Mouse (Mus musculus) intestine, embryonic 15.5 days (tissue): ENCODE results near the gene AC124502.3. TPM values are rescaled to one million over a fixed set of nuclear protein-coding genes. Genes with fewer than 3 reads are reported as not detected.
A peak's percentile ranks its signal among the peaks of the same experiment; 100 is the strongest.

Experiments
- ATAC-seq: fragments of 200-750 bp; cut with Nextera tagmentation; 2 replicates; pipeline ENCODE4 v1.8.0; 2017; ENCODE audit warnings: moderate TSS enrichment, moderate library complexity
- H3K27ac ChIP-seq: fragments of 300-500 bp; sonication (generic); 2 replicates; pipeline ENCODE4 v1.5.1; 2015; ENCODE audit warnings: mild to moderate bottlenecking, inconsistent platforms
- H3K27me3 ChIP-seq: fragments of 300-500 bp; sonication (generic); replicated peaks from 2 replicates; pipeline ENCODE4 v1.6.1; 2015; ENCODE audit warnings: inconsistent platforms
- H3K36me3 ChIP-seq: fragments of 300-500 bp; sonication (generic); 2 replicates; pipeline ENCODE4 v1.6.1; 2015; ENCODE audit warnings: inconsistent platforms
- H3K4me1 ChIP-seq: fragments of 300-500 bp; sonication (generic); replicated peaks from 2 replicates; pipeline ENCODE4 v1.6.1; 2015; ENCODE audit warnings: inconsistent platforms
- H3K4me2 ChIP-seq: fragments of 300-500 bp; sonication (generic); replicated peaks from 2 replicates; pipeline ENCODE4 v1.6.1; 2015; ENCODE audit warnings: mild to moderate bottlenecking, inconsistent platforms
- H3K4me3 ChIP-seq: fragments of 300-500 bp; sonication (generic); replicated peaks from 2 replicates; pipeline ENCODE4 v1.5.1; 2015; ENCODE audit warnings: inconsistent platforms
- H3K9ac ChIP-seq: fragments of 300-500 bp; sonication (generic); 2 replicates; pipeline ENCODE4 v1.6.1; 2015; ENCODE audit warnings: inconsistent platforms
- H3K9me3 ChIP-seq: fragments of 300-500 bp; sonication (generic); 2 replicates; pipeline ENCODE4 v1.6.1; 2016; ENCODE audit warnings: inconsistent platforms
- WGBS: fragments of 180-500 bp; shearing (Covaris S2); methylation state at CpG from one replicate; pipeline ENCODE4 v1.1.7; 2015; 5-methylcytosine and 5-hydroxymethylcytosine counted together
- polyA plus RNA-seq: library from polyadenylated mRNA; unstranded; fragments of >200 nt; fragmentation: Nextera tagmentation; extraction: Ambion mirVana; gene quantifications from 2 replicates; pipeline ENCODE4 v1.2.1, GENCODE M21; 2015

The AC124502.3 gene
- polyA plus RNA-seq, 1 experiment from 2014 or later: 2.8 TPM

- Histone ChIP-seq H3K9me3 (no peaks in the 10 kb centered on the region), H3K9ac (no peak overlapping the region), H3K4me3 (no peak overlapping the region), H3K36me3 (peaks cover 10% of the 10 kb centered on the region; the same call in 1 of the 2 replicates), H3K27me3 (peaks cover 19% of the 10 kb centered on the region; the same call in 1 of the 2 replicates), H3K4me1 (peaks cover 22% of the 10 kb centered on the region), H3K4me2 (0 out of 2 replicates have a peak overlapping the region, but pooled peaks have one; percentile 9), H3K27ac (no peak overlapping the region)
- WGBS: 48% methylated on average over 25 of the region's 25 CpGs
- ATAC-seq: no peak
These were observed 13.6 kb downstream of the AC124502.3 start for GRCm38 (mm10) chr19:5052166-5052822.

GRCm38 (mm10) chr19:5052853-5053252, 14.2 kb downstream of the AC124502.3 start:
- H3K4me2 ChIP-seq: no peak overlapping the region
- H3K4me3 ChIP-seq: no peak overlapping the region
- H3K27me3 ChIP-seq: peaks cover 19% of the 10 kb centered on the region; the same call in 1 of the 2 replicates
- ATAC-seq: no peak
- WGBS: 70% methylated on average over 17 of the region's 17 CpGs
- peaks cover 22% of the 10 kb centered on the region for H3K4me1 ChIP-seq
- H3K9ac ChIP-seq: no peak overlapping the region
- 0 out of 2 replicates have a peak, but pooled peaks cover 5% of the 10 kb centered on the region for H3K36me3 ChIP-seq
- no peak overlapping the region for H3K27ac ChIP-seq
- no peaks in the 10 kb centered on the region for H3K9me3 ChIP-seq

- ATAC-seq: no peak
- 20% methylated on average over 9 of the region's 9 CpGs for WGBS
These were observed 15.2 kb downstream of the AC124502.3 start for GRCm38 (mm10) chr19:5053909-5054308.

GRCm38 (mm10) chr19:5056251-5056650, 17.6 kb downstream of the AC124502.3 start:
- H3K9me3 ChIP-seq: no peaks in the 10 kb centered on the region
- peaks cover 39% of the 10 kb centered on the region for H3K4me1 ChIP-seq
- WGBS: 13% methylated on average over 6 of the region's 6 CpGs
- H3K4me2 ChIP-seq: peak overlapping the region; percentile 4; the same call in 1 of the 2 replicates
- no peaks in the 10 kb centered on the region for H3K36me3 ChIP-seq
- no peak overlapping the region for H3K4me3 ChIP-seq
- no peak overlapping the region for H3K9ac ChIP-seq
- peaks cover 19% of the 10 kb centered on the region; the same call in 1 of the 2 replicates for H3K27me3 ChIP-seq
- ATAC-seq: peak; percentile 16; the same call in 1 of the 2 replicates
- 0 out of 2 replicates have a peak overlapping the region, but pooled peaks have one; percentile 9 for H3K27ac ChIP-seq

More at GRCm38 (mm10) chr19:5053909-5054308, 15.2 kb downstream of the AC124502.3 start:
- Histone ChIP-seq H3K9me3 (no peaks in the 10 kb centered on the region), H3K27me3 (peaks cover 19% of the 10 kb centered on the region; the same call in 1 of the 2 replicates), H3K4me1 (peaks cover 28% of the 10 kb centered on the region), H3K36me3 (0 out of 2 replicates have a peak, but pooled peaks cover 5% of the 10 kb centered on the region), H3K9ac (no peak overlapping the region), H3K27ac (no peak overlapping the region), H3K4me2 (no peak overlapping the region), H3K4me3 (no peak overlapping the region)

GRCm38 (mm10) chr19:5057876-5058775, 19.4 kb downstream of the AC124502.3 start:
- Histone ChIP-seq H3K4me3 (no peak overlapping the region), H3K36me3 (no peaks in the 10 kb centered on the region), H3K9ac (no peak overlapping the region), H3K9me3 (no peaks in the 10 kb centered on the region), H3K27me3 (peaks cover 10% of the 10 kb centered on the region; the same call in 1 of the 2 replicates), H3K4me1 (peaks cover 38% of the 10 kb centered on the region), H3K4me2 (peak overlapping the region; percentile 22; the same call in 1 of the 2 replicates), H3K27ac (peak overlapping the region; percentile 71)
- WGBS: 25% methylated on average over 16 of the region's 16 CpGs
- no peak for ATAC-seq

GRCm38 (mm10) chr19:5058801-5059771, 20.4 kb downstream of the AC124502.3 start:
- peak; percentile 51 for ATAC-seq
- 14% methylated on average over 10 of the region's 10 CpGs for WGBS
- H3K36me3 ChIP-seq: no peaks in the 10 kb centered on the region
- no peak overlapping the region for H3K4me3 ChIP-seq
- H3K9ac ChIP-seq: 0 out of 2 replicates have a peak overlapping the region, but pooled peaks have one; percentile 3
- peak overlapping the region; percentile 71 for H3K27ac ChIP-seq
- no peaks in the 10 kb centered on the region for H3K9me3 ChIP-seq
- H3K4me1 ChIP-seq: peaks cover 38% of the 10 kb centered on the region
- 0 out of 2 replicates have a peak, but pooled peaks cover 5% of the 10 kb centered on the region for H3K27me3 ChIP-seq
- peak overlapping the region; percentile 22 for H3K4me2 ChIP-seq

GRCm38 (mm10) chr19:5060365-5061330, 22.0 kb downstream of the AC124502.3 start:
- no peaks in the 10 kb centered on the region for H3K27me3 ChIP-seq
- H3K4me3 ChIP-seq: no peak overlapping the region
- WGBS: 29% methylated on average over 5 of the region's 5 CpGs
- no peaks in the 10 kb centered on the region for H3K9me3 ChIP-seq
- ATAC-seq: peak; percentile 18
- peak overlapping the region; percentile 71 for H3K27ac ChIP-seq
- H3K9ac ChIP-seq: 0 out of 2 replicates have a peak overlapping the region, but pooled peaks have one; percentile 3
- H3K4me2 ChIP-seq: no peak overlapping the region
- H3K4me1 ChIP-seq: peaks cover 44% of the 10 kb centered on the region
- H3K36me3 ChIP-seq: no peaks in the 10 kb centered on the region

GRCm38 (mm10) chr19:5062041-5062440, 23.4 kb downstream of the AC124502.3 start:
- no peaks in the 10 kb centered on the region for H3K36me3 ChIP-seq
- peaks cover 40% of the 10 kb centered on the region for H3K4me1 ChIP-seq
- ATAC-seq: no peak
- 87% methylated on average over 5 of the region's 5 CpGs for WGBS
- H3K27me3 ChIP-seq: no peaks in the 10 kb centered on the region
- H3K9me3 ChIP-seq: no peaks in the 10 kb centered on the region
- H3K27ac ChIP-seq: no peak overlapping the region
- no peak overlapping the region for H3K4me2 ChIP-seq
- H3K9ac ChIP-seq: no peak overlapping the region
- H3K4me3 ChIP-seq: no peak overlapping the region

GRCm38 (mm10) chr19:5062446-5062845, 23.8 kb downstream of the AC124502.3 start:
- ATAC-seq: no peak
- WGBS: 64% methylated on average over 6 of the region's 6 CpGs
- H3K4me1 ChIP-seq: peaks cover 43% of the 10 kb centered on the region

GRCm38 (mm10) chr19:5065104-5065503, 26.4 kb downstream of the AC124502.3 start:
- Histone ChIP-seq H3K4me3 (no peak overlapping the region), H3K4me2 (no peak overlapping the region), H3K9me3 (no peaks in the 10 kb centered on the region), H3K4me1 (peaks cover 51% of the 10 kb centered on the region), H3K9ac (no peak overlapping the region), H3K27ac (peak overlapping the region; percentile 15; the same call in 1 of the 2 replicates), H3K27me3 (peaks cover 19% of the 10 kb centered on the region), H3K36me3 (no peaks in the 10 kb centered on the region)
- 34% methylated on average over 7 of the region's 7 CpGs for WGBS
- no peak for ATAC-seq

More at GRCm38 (mm10) chr19:5062446-5062845, 23.8 kb downstream of the AC124502.3 start:
- Histone ChIP-seq H3K9ac (no peak overlapping the region), H3K36me3 (no peaks in the 10 kb centered on the region), H3K27ac (no peak overlapping the region), H3K4me2 (no peak overlapping the region), H3K9me3 (no peaks in the 10 kb centered on the region), H3K4me3 (no peak overlapping the region), H3K27me3 (no peaks in the 10 kb centered on the region)
